Mouse (Mus musculus) lung, postnatal 0 days (tissue): ENCODE results near the gene Esrrg.

Source experiments
- CTCF ChIP-seq: IDR thresholded peaks from 2 replicates; pipeline ENCODE4 v1.5.1; 2016; ENCODE audit warnings: antibody characterized with exemption, mild to moderate bottlenecking
- EP300 ChIP-seq: IDR thresholded peaks from 2 replicates; pipeline ENCODE4 v1.6.1; 2016; ENCODE audit warnings: antibody characterized with exemption, mild to moderate bottlenecking, control low read depth

- TF ChIP-seq EP300 (no peak), CTCF (no peak)
Observed at GRCm38 (mm10) chr1:187872208-187872607, 263.6 kb downstream of the Esrrg start.
